Mouse (Mus musculus): ENCODE measurements around the gene Rab30.

The Rab30 gene

GRCm38 (mm10) chr7:92802158-92802557 is 60.8 kb downstream of the Rab30 start:
- no peak for DNase-seq

GRCm38 (mm10) chr7:92803191-92803590 is 61.8 kb downstream of the Rab30 start:
- DNase-seq: no peak

GRCm38 (mm10) chr7:92804919-92805668 is 63.7 kb downstream of the Rab30 start:
- DNase-seq: no peak

GRCm38 (mm10) chr7:92806512-92807188 is 65.2 kb downstream of the Rab30 start:
- DNase-seq: no peak

- DNase-seq: no peak
Measured at GRCm38 (mm10) chr7:92807482-92807881, 66.1 kb downstream of the Rab30 start.

GRCm38 (mm10) chr7:92811667-92812279 is 70.4 kb downstream of the Rab30 start:
- DNase-seq: no peak

- no peak for DNase-seq
Measured at GRCm38 (mm10) chr7:92817242-92817641, 75.8 kb downstream of the Rab30 start.

- DNase-seq: no peak
Measured at GRCm38 (mm10) chr7:92817886-92818285, 76.5 kb downstream of the Rab30 start.

- DNase-seq: no peak
Measured at GRCm38 (mm10) chr7:92819656-92820055, 78.3 kb downstream of the Rab30 start.

- DNase-seq: no peak
Measured at GRCm38 (mm10) chr7:92820410-92820809, 79.0 kb downstream of the Rab30 start.

- no peak for DNase-seq
Measured at GRCm38 (mm10) chr7:92820941-92821465, 79.6 kb downstream of the Rab30 start.

GRCm38 (mm10) chr7:92821871-92822270 is 80.5 kb downstream of the Rab30 start:
- no peak for DNase-seq

GRCm38 (mm10) chr7:92822409-92823101 is 81.2 kb downstream of the Rab30 start:
- no peak for DNase-seq

- no peak for DNase-seq
Measured at GRCm38 (mm10) chr7:92826248-92826647, 84.8 kb downstream of the Rab30 start.

- peak; percentile 10 for DNase-seq
Measured at GRCm38 (mm10) chr7:92827981-92828380, 86.6 kb downstream of the Rab30 start.

- DNase-seq: no peak
Measured at GRCm38 (mm10) chr7:92832395-92832794, 91.0 kb downstream of the Rab30 start.

GRCm38 (mm10) chr7:92834391-92834790 is 93.0 kb downstream of the Rab30 start:
- DNase-seq: no peak

- DNase-seq: no peak
Measured at GRCm38 (mm10) chr7:92836447-92836846, 95.0 kb downstream of the Rab30 start.

GRCm38 (mm10) chr7:92837226-92837625 is 95.8 kb downstream of the Rab30 start:
- no peak for DNase-seq

- no peak for DNase-seq
Measured at GRCm38 (mm10) chr7:92837907-92838306, 96.5 kb downstream of the Rab30 start.

GRCm38 (mm10) chr7:92842254-92842653 is 100.9 kb downstream of the Rab30 start:
- DNase-seq: no peak

GRCm38 (mm10) chr7:92848246-92848645 is 106.8 kb downstream of the Rab30 start:
- DNase-seq: no peak

- peak; percentile 73 for DNase-seq
Measured at GRCm38 (mm10) chr7:92866526-92866925, 125.1 kb downstream of the Rab30 start.
